Mouse (Mus musculus) kidney, adult 2 months (tissue): ENCODE measurements around the gene Mcrs1.

Source experiments
- CTCF ChIP-seq: fragments of 200-500 bp; conservative IDR thresholded peaks from 2 replicates; pipeline ENCODE4 v1.5.1; 2011; ENCODE audit warnings: low read depth, mild to moderate bottlenecking, control low read depth, low read length, moderate library complexity, mixed read lengths; ENCODE audit not compliant: insufficient read depth, insufficient read length
- POLR2A ChIP-seq: fragments of 200-500 bp; IDR thresholded peaks from one replicate; pipeline ENCODE4 v1.6.1; 2011; ENCODE audit warnings: low read depth, low read length, control low read depth

DNA sequence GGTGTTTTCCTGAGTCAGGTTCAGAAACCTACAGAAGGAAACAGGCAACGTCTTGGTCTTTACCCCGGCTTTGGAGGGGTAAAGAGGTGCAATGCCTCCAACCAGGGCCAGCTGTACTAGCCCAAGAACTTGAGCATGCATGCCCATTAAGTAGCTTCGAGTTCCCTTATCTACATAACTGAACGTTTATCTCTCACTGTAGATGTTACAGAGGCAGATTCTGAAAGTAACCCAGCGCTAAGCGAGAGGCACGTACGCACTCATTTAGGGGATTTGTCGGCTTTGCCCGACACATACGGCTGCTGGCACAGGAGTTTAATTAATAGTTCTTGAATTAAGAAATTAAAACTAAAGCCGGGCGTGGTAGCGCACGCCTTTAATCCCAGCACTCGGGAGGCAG is 42.5 kb upstream of the Mcrs1 start:
- TF ChIP-seq POLR2A (no peak), CTCF (no peak)
